Mouse (Mus musculus) layer of hippocampus, adult 8-10 months (tissue): ENCODE data around the gene Rap1gap2. TPM values are rescaled to one million over a fixed set of nuclear protein-coding genes. Genes with fewer than 3 reads are reported as not detected.
A peak's percentile ranks its signal among the peaks of the same experiment; 100 is the strongest.

Experiments
- DNase-seq, 2 experiments: peaks; one replicate each; pipeline ENCODE4 v3.0.0; 2022; ENCODE audit warnings: low spot score in 2 of 2
- total RNA-seq, 4 experiments: library from RNA; stranded (reverse); gene quantifications; 2 replicates each; pipeline ENCODE4 v1.2.4; 2022

Rap1gap2 gene
- total RNA-seq, 4 experiments from 2014 or later = 115 to 147 (median 127) TPM

- no peak for DNase-seq
These were observed 104.4 kb downstream of the Rap1gap2 start for GRCm38 (mm10) chr11:74506275-74506674.

- DNase-seq = no peak
These were observed 108.2 kb downstream of the Rap1gap2 start for GRCm38 (mm10) chr11:74502485-74502884.

- no peak for DNase-seq
These were observed 108.7 kb downstream of the Rap1gap2 start for GRCm38 (mm10) chr11:74501989-74502388.

- no peak for DNase-seq
These were observed 109.7 kb downstream of the Rap1gap2 start for GRCm38 (mm10) chr11:74501061-74501460.

GRCm38 (mm10) chr11:74499521-74500099 lies 111.1 kb downstream of the Rap1gap2 start:
- no peak for DNase-seq

GRCm38 (mm10) chr11:74499058-74499457 lies 111.7 kb downstream of the Rap1gap2 start:
- DNase-seq = no peak

- no peak for DNase-seq
These were observed 114.1 kb downstream of the Rap1gap2 start for GRCm38 (mm10) chr11:74496581-74496980.

- DNase-seq = no peak
These were observed 116.8 kb downstream of the Rap1gap2 start for GRCm38 (mm10) chr11:74493936-74494335.

GRCm38 (mm10) chr11:74493172-74493862 lies 117.4 kb downstream of the Rap1gap2 start:
- DNase-seq = no peak

GRCm38 (mm10) chr11:74491130-74491529 lies 119.6 kb downstream of the Rap1gap2 start:
- no peak for DNase-seq

- DNase-seq = no peak
These were observed 121.5 kb downstream of the Rap1gap2 start for GRCm38 (mm10) chr11:74489239-74489638.

GRCm38 (mm10) chr11:74487952-74488351 lies 122.8 kb downstream of the Rap1gap2 start:
- no peak for DNase-seq

- DNase-seq = peak; percentile 61 to 64
These were observed 125.1 kb downstream of the Rap1gap2 start for GRCm38 (mm10) chr11:74485435-74486217.

GRCm38 (mm10) chr11:74483871-74484270 lies 126.8 kb downstream of the Rap1gap2 start:
- no peak for DNase-seq

- DNase-seq = no peak
These were observed 127.4 kb downstream of the Rap1gap2 start for GRCm38 (mm10) chr11:74483153-74483817.

- DNase-seq = no peak
These were observed 128.9 kb downstream of the Rap1gap2 start for GRCm38 (mm10) chr11:74481797-74482196.

GRCm38 (mm10) chr11:74479715-74480289 lies 130.9 kb downstream of the Rap1gap2 start:
- peak; percentile 60 to 61 for DNase-seq

- DNase-seq = no peak
These were observed 131.8 kb downstream of the Rap1gap2 start for GRCm38 (mm10) chr11:74478877-74479276.

GRCm38 (mm10) chr11:74472671-74473070 lies 138.0 kb downstream of the Rap1gap2 start:
- DNase-seq = no peak

GRCm38 (mm10) chr11:74468195-74468594 lies 142.5 kb downstream of the Rap1gap2 start:
- DNase-seq = no peak

GRCm38 (mm10) chr11:74465712-74466111 lies 145.0 kb downstream of the Rap1gap2 start:
- DNase-seq = no peak
